Mouse (Mus musculus) olfactory bulb, adult 2 months (tissue): Measurements from ENCODE around the gene 4930558K02Rik. TPM values are rescaled to one million over a fixed set of nuclear protein-coding genes. Genes with fewer than 3 reads are reported as not detected.

Experiments used
- H3K27ac ChIP-seq: fragments of 200-500 bp; 2 replicates; pipeline ENCODE4 v1.5.1; 2012; ENCODE audit warnings: low read depth, low read length; ENCODE audit not compliant: insufficient read depth
- H3K4me1 ChIP-seq: fragments of 200-500 bp; 2 replicates; pipeline ENCODE4 v1.6.1; 2012; ENCODE audit warnings: low read length; ENCODE audit not compliant: control insufficient read depth, insufficient read depth
- H3K4me3 ChIP-seq: fragments of 200-500 bp; 2 replicates; pipeline ENCODE4 v1.5.1; 2012; ENCODE audit warnings: mild to moderate bottlenecking, low read depth, low read length, moderate library complexity; ENCODE audit not compliant: insufficient read depth
- CTCF ChIP-seq: fragments of 200-500 bp; IDR thresholded peaks from 2 replicates; pipeline ENCODE4 v1.5.1; 2012; ENCODE audit warnings: low read depth, mild to moderate bottlenecking, low read length, moderate library complexity; ENCODE audit not compliant: insufficient read depth
- POLR2A ChIP-seq: fragments of 200-500 bp; IDR thresholded peaks from 2 replicates; pipeline ENCODE4 v1.6.1; 2012; ENCODE audit warnings: mild to moderate bottlenecking, low read depth, low read length, moderate library complexity; ENCODE audit not compliant: insufficient read depth
- WGBS: fragments of 180-500 bp; shearing (Covaris S2); methylation state at CpG from one replicate; pipeline ENCODE4 v1.1.7; 2018; 5-methylcytosine and 5-hydroxymethylcytosine counted together
- polyA plus RNA-seq: library from polyadenylated mRNA; stranded (reverse); fragments of >200 nt; gene quantifications from 2 replicates; pipeline ENCODE4 v1.2.4, GENCODE M21; 2012; ENCODE audit warnings: low replicate concordance; ENCODE audit not compliant: missing spikeins, insufficient read depth, insufficient read length

The 4930558K02Rik gene
- polyA plus RNA-seq, 1 experiment: not detected

DNA sequence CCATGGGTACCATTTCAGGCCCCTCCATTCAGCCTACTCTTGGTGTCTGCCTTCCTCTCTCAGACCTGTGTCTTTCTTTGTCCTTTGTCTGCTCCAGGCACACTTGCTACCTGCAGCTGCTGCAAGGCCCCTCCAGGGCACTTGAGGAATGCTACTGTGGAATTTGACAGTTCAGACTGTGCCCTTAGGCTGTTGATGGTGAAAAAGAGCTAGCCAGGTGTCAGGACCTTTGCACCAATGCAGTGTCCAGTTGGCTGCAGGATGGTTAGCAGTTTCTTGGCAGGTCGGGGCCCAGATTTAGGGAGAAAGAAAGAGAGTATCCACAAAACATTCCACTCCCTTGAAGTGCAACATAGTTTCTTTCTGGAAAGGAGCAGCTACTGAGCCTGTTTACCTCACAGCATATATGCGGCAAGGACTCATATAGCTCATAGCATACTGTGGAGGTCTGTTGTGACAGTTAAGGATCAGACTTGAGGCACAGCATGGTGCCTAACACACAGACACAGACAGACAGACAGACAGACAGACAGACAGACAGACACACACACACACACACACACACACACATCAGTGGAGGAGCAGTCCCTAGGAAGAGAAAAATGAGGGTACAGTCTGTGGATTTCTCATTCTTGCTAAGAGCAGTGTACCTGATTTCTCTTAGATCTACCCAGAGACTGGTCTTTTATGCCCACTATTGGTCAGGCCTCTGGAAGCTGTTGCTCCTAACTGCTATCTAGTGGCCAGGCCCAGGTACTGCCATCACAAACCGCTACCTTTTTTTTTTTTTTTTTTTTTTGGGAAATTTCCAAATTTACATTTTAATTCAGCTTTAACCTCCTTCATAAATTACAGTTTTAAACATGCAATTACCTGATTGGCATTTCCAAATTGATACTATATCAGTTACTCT lies 16.7 kb downstream of the 4930558K02Rik start:
- no peak for TF ChIP-seq POLR2A
- no peak for TF ChIP-seq CTCF
- Histone ChIP-seq H3K4me1 (no peaks in the 10 kb centered on the region), H3K27ac (no peak overlapping the region), H3K4me3 (no peak overlapping the region)
- 58% methylated on average over 3 of the region's 3 CpGs for WGBS

DNA sequence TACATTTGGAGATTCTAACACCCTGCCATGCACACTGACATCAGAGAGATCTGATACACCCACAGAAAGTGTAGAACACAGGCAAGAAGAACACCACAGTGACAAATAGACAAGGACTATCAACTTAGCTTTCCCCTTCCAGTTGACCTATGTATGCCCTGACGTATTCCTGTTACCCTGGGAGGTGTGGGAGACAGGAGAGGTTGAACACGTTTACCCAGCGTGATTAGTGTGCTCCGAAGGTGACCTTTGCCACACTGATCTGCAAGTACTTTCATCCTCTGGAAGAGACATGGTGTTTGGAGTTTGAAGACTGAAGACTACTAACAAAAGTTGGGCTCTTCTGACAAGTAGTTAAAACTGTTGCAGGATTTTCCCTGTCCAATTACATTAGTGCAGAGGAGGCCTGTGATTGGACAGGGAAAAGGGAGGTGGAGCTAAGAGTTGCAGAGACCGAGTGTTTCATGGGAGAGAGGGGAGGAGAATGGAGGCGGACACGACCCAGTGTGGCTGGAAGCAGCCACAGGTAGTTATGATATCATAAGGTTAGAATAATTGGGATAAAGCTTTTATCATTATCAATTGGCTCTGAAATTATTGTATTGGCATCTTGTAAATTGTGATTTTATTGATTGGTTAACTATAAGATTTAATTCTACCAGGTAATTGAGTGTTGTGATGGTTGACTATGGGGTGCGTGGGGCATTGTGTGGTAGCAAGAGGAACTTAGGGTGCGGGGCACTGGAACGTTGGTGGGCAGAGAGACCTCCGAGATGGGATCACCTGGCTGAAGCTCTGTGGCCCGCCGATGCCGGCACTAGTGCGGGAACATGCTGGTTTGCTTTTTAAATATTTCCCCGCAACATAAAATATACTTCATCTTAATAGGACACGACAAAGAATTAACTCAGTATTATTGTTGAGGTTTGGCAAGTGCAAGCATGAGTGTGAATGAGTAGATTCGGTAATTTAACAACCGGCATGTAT lies 21.2 kb downstream of the 4930558K02Rik start:
- Histone ChIP-seq H3K4me3 (no peak overlapping the region), H3K4me1 (no peaks in the 10 kb centered on the region), H3K27ac (no peak overlapping the region)
- 84% methylated on average over 19 of the region's 19 CpGs for WGBS
- TF ChIP-seq POLR2A: no peak
- no peak for TF ChIP-seq CTCF

DNA sequence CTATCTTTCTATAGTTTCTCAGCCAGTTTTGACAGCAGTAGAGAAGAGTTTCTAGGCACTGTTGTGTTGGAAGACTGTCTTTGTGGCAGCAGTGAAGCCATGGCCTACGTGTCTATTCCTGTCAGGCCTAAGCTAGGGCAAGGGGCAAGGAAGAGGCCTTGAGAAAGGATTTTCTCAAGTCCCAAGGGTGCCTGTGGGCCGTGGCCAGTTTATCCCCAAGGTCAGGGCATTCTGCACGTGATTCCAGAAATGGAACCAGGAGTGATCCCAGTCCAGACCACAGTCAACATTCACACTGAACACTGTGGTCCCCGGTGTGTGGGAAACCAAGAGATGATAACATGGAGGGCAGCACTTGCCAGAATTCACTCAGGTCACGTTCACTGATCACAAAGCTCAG lies 23.6 kb downstream of the 4930558K02Rik start:
- Histone ChIP-seq H3K27ac (no peak overlapping the region), H3K4me3 (no peak overlapping the region), H3K4me1 (no peaks in the 10 kb centered on the region)
- 78% methylated on average over 5 of the region's 5 CpGs for WGBS
- TF ChIP-seq POLR2A (no peak), CTCF (no peak)

DNA sequence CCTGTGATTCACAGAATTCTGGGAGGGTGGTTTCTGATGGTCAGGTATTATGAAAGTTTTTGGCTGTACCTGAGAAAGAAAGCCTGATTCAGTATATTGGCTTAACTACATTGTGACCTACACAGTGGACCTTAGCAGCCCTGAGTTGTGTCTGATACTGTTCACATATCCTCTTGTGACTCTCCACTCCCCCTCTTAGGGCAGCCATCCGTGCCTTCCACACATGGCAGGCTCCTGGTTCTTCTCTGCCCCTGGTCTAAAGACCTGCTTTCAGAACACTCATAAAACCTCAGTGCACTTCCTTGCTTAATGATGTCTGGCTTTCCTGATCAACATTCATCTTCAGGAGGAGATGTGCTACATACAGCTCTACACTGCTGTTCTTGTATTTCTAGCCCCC lies 26.8 kb downstream of the 4930558K02Rik start:
- H3K4me1 ChIP-seq: no peaks in the 10 kb centered on the region
- 44% methylated on average over 1 of the region's 1 CpGs for WGBS
- no peak overlapping the region for H3K27ac ChIP-seq
- no peak overlapping the region for H3K4me3 ChIP-seq
- TF ChIP-seq CTCF: no peak
- TF ChIP-seq POLR2A: no peak

DNA sequence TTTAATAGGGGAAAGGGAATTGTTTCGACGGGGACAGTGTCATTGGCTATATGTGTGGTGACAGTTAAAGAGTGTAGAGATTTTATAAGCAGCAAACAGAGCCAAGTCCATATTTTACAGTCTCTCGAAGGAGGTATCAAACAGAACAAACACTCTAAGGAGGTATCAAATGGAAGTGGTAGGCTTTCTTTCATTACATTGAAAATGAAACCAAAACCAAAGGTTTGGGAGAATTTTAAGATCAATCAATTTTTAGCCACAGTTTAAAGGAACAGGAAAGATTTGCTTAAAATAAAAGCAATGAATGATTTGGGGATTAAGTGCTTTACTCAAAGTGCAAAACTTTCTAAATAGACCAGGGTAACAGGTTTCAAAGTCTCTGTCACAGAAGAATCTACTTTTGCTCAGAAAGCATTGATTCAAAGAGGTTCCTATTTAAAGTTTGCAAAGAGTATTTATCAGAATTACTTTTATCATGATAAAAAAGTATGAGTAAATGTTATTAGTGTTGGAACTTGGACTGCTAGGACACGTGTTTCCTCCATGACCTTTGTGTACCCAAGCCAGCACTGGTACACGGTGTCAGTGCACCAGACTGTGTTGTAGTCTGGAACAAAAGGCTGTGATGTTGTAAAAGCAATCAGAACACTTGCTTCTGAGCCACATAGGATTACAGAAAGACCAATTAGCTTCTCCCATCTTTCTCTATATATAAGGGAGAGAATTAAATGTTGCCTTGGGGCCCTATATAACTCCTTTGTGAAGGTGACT lies 28.2 kb downstream of the 4930558K02Rik start:
- no peak overlapping the region for H3K27ac ChIP-seq
- H3K4me1 ChIP-seq: no peaks in the 10 kb centered on the region
- WGBS: 72% methylated on average over 5 of the region's 5 CpGs
- no peak for TF ChIP-seq CTCF
- no peak for TF ChIP-seq POLR2A
- no peak overlapping the region for H3K4me3 ChIP-seq

DNA sequence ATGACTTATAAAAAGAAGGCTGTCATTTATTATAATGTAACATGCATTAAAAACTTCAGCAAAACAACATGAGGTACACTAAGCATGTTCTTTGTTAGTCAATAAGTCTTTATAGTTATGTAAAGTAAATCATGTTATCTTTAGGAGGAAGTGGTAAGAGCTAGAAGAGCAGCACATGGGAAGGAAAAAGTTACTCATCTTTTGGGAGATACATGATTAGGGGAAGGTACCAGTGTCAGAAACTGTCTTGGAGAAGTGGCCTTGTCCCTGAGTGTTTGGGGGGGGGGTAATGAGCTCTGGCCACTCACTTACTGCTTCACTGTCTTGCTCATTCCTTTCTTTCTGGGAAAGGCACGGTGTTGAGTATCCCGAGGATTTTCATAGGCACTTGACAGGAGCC lies 37.4 kb downstream of the 4930558K02Rik start:
- TF ChIP-seq CTCF (no peak), POLR2A (no peak)
- 90% methylated on average over 2 of the region's 2 CpGs for WGBS
- Histone ChIP-seq H3K4me1 (no peaks in the 10 kb centered on the region), H3K4me3 (no peak overlapping the region), H3K27ac (no peak overlapping the region)

DNA sequence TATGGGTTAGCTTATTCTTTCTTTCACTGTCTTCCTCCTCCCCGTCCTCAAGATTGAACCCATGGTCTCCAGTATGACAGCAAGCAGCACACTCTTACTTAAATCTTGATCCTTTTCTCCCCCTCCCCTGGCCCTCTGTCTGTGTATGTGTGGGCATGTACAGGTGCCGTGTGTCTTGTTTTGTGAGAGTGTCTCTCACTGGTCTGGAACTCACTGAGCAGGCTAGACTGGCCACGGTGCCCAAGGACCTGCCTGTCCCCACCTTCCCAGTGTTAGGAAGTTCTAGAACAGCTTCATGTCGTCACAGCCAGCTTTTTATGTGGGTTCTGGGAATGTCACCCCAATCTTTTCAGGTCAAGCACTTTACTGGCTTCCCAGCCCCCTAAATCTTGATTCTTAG lies 47.1 kb downstream of the 4930558K02Rik start:
- Histone ChIP-seq H3K27ac (no peak overlapping the region), H3K4me3 (no peak overlapping the region), H3K4me1 (peaks cover 2% of the 10 kb centered on the region; the same call in 1 of the 2 replicates)
- WGBS: 72% methylated on average over 4 of the region's 4 CpGs
- TF ChIP-seq POLR2A: no peak
- TF ChIP-seq CTCF: no peak

DNA sequence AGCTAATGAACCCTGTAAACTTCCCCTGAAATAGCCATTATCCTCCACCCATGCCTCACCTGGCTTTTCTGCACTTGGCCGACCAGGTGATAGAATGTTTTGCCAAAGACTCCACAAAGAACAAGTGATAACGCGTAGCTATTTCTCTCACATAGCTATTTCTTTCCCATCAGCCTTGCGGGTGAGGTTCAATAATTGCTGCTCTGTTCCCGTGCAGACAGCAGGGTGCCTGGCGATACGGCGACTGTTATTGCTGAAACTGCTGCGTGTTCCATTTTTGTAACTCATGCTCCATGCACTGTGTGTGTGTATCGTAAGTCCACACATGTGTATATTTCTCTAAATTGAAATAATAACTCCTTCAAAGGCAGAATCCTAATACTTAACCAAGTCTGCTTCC lies 47.6 kb downstream of the 4930558K02Rik start:
- H3K4me1 ChIP-seq: peaks cover 2% of the 10 kb centered on the region; the same call in 1 of the 2 replicates
- H3K27ac ChIP-seq: no peak overlapping the region
- WGBS: 28% methylated on average over 10 of the region's 10 CpGs
- TF ChIP-seq POLR2A (no peak), CTCF (no peak)
- no peak overlapping the region for H3K4me3 ChIP-seq
